Mouse (Mus musculus): Measurements from ENCODE around the gene Mink1. TPM values are rescaled to one million over a fixed set of nuclear protein-coding genes. Genes with fewer than 3 reads are reported as not detected.

Mink1 gene
- polyA plus RNA-seq, 1 experiment from 2014 or later: 12.1 TPM

DNA sequence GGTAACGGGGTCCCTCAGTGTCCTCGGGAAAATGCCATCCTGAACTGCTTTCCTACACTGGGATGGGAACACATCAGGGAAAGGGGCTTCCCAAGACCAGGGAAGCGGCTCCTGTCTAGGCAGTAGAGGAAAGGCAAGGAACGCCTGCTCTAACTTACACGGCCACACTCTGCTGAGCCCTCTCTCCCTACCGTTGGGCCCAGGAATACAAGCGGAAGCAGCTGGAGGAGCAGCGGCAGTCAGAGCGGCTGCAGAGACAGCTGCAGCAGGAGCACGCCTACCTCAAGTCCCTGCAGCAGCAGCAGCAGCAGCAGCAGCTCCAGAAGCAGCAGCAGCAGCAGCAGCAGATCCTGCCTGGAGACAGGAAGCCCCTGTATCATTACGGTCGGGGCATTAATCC, 44.0 kb downstream of the Mink1 start:
- Histone ChIP-seq H3K4me2 (ENCODE audit: low read length) (no peak overlapping the region), H3K4me1 (replicated peaks; ENCODE audit: insufficient read depth, low read length) (no peaks in the 10 kb centered on the region), H3K27me3 (ENCODE audit: insufficient read depth, low read length) (no peaks in the 10 kb centered on the region), H3K9ac (ENCODE audit: low read depth, low read length) (no peak overlapping the region), H3K9me3 (replicated peaks; ENCODE audit: low read length) (no peaks in the 10 kb centered on the region), H3K27ac (no peak overlapping the region), H3K4me3 (replicated peaks; ENCODE audit: low read depth, low read length) (no peak overlapping the region), H3K36me3 (ENCODE audit: insufficient read depth, low read length) (peaks cover 77% of the 10 kb centered on the region)
- no peak for TF ChIP-seq CTCF (IDR thresholded peaks at IDR 0.05; ENCODE audit: low read depth)
- DNase-seq (ENCODE audit: low spot score): no peak
- no peak for ATAC-seq (replicated peaks; ENCODE audit: low FRiP score, low read depth)
- 74% methylated on average over 12 of the region's 12 CpGs for WGBS

DNA sequence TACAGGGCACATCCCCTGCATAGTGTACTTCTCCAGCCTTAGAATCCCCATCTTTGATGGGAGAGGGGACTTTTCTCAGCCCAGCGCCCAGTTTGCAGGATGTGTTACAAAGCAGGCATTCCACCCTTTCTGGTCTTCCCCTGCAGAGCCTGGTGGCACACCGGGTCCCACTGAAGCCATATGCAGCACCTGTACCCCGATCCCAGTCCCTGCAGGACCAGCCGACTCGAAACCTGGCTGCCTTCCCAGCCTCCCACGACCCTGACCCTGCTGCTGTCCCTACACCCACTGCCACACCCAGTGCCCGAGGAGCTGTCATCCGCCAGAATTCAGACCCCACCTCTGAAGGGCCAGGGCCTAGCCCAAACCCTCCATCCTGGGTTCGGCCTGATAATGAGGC, 44.9 kb downstream of the Mink1 start:
- no peak overlapping the region for H3K9ac ChIP-seq (ENCODE audit: low read depth, low read length)
- no peaks in the 10 kb centered on the region for H3K4me1 ChIP-seq (replicated peaks; ENCODE audit: insufficient read depth, low read length)
- DNase-seq (ENCODE audit: low spot score) (no peak), ATAC-seq (replicated peaks; ENCODE audit: low FRiP score, low read depth) (no peak)
- no peak overlapping the region for H3K4me2 ChIP-seq (ENCODE audit: low read length)
- H3K36me3 ChIP-seq (ENCODE audit: insufficient read depth, low read length): peaks cover 77% of the 10 kb centered on the region
- no peak for TF ChIP-seq CTCF (IDR thresholded peaks at IDR 0.05; ENCODE audit: low read depth)
- H3K4me3 ChIP-seq (replicated peaks; ENCODE audit: low read depth, low read length): no peak overlapping the region
- no peaks in the 10 kb centered on the region for H3K9me3 ChIP-seq (replicated peaks; ENCODE audit: low read length)
- no peak overlapping the region for H3K27ac ChIP-seq
- WGBS: 92% methylated on average over 9 of the region's 9 CpGs
- no peaks in the 10 kb centered on the region for H3K27me3 ChIP-seq (ENCODE audit: insufficient read depth, low read length)

DNA sequence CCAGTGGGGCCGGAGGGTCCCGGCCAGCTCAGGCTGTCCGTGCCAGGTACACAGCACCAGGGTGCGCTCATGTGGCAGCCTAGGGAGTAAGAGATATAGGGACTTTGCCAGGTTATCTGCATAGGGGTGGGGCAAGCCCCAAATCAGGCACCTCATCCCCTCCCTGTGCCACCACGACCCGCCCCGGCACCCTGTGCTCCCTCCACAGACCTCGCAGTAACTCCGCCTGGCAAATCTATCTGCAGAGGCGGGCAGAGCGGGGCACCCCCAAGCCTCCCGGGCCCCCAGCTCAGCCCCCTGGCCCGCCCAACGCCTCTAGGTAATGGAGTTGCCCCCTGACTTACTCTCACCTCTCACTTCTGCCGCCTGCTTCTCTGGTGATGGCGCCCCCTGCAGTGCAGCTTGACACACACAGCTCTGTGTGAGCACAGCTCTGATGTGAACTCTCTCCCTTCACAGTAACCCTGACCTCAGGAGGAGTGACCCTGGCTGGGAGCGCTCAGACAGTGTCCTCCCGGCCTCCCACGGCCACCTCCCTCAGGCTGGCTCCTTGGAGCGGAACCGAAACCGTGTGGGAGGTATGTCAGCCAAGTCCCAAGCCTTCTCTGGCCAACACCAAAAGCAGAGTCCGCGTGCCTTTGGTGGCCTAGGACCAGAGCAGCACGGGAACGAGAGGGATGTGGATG, 45.8 kb downstream of the Mink1 start:
- no peak overlapping the region for H3K9ac ChIP-seq (ENCODE audit: low read depth, low read length)
- no peaks in the 10 kb centered on the region for H3K9me3 ChIP-seq (replicated peaks; ENCODE audit: low read length)
- 0 out of 2 replicates have a peak overlapping the region, but pooled peaks have one; percentile 19 for H3K27ac ChIP-seq
- H3K27me3 ChIP-seq (ENCODE audit: insufficient read depth, low read length): no peaks in the 10 kb centered on the region
- H3K4me2 ChIP-seq (ENCODE audit: low read length): no peak overlapping the region
- TF ChIP-seq CTCF (IDR thresholded peaks at IDR 0.05; ENCODE audit: low read depth): peak; percentile 62
- H3K4me3 ChIP-seq (replicated peaks; ENCODE audit: low read depth, low read length): no peak overlapping the region
- ATAC-seq (replicated peaks; ENCODE audit: low FRiP score, low read depth) (peak; percentile 77), DNase-seq (ENCODE audit: low spot score) (peak; percentile 75)
- H3K36me3 ChIP-seq (ENCODE audit: insufficient read depth, low read length): peaks cover 79% of the 10 kb centered on the region
- no peaks in the 10 kb centered on the region for H3K4me1 ChIP-seq (replicated peaks; ENCODE audit: insufficient read depth, low read length)
- 72% methylated on average over 26 of the region's 26 CpGs for WGBS

DNA sequence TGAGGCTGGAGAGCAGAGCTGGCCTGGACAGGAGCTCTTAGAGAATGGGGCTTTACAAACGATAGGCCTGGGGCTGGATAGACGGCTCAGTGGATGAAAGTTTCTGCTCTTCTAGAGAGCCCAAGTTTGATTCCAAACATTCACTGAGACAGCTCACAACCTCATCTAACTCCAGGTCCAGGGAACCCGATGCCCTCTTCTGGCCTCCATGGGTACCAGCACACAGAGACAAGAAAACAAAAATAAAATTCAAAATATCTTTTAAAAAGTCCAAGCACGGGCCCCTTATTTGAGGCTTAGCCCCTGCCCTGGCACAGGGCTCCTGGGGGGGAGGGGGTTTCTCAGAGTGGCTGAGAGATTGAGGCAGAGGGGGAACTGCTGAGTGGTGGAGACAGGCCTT, 48.1 kb downstream of the Mink1 start:
- no peak overlapping the region for H3K9ac ChIP-seq (ENCODE audit: low read depth, low read length)
- no peak overlapping the region for H3K4me3 ChIP-seq (replicated peaks; ENCODE audit: low read depth, low read length)
- TF ChIP-seq CTCF (IDR thresholded peaks at IDR 0.05; ENCODE audit: low read depth): peak; percentile 53
- H3K36me3 ChIP-seq (ENCODE audit: insufficient read depth, low read length): peaks cover 67% of the 10 kb centered on the region
- WGBS: 87% methylated on average over 4 of the region's 4 CpGs
- no peak overlapping the region for H3K4me2 ChIP-seq (ENCODE audit: low read length)
- H3K27me3 ChIP-seq (ENCODE audit: insufficient read depth, low read length): no peaks in the 10 kb centered on the region
- DNase-seq (ENCODE audit: low spot score): no peak
- no peak overlapping the region for H3K27ac ChIP-seq
- no peaks in the 10 kb centered on the region for H3K9me3 ChIP-seq (replicated peaks; ENCODE audit: low read length)
- ATAC-seq (replicated peaks; ENCODE audit: low FRiP score, low read depth): no peak
- peaks cover 12% of the 10 kb centered on the region; the same call in 1 of the 2 replicates for H3K4me1 ChIP-seq (replicated peaks; ENCODE audit: insufficient read depth, low read length)

DNA sequence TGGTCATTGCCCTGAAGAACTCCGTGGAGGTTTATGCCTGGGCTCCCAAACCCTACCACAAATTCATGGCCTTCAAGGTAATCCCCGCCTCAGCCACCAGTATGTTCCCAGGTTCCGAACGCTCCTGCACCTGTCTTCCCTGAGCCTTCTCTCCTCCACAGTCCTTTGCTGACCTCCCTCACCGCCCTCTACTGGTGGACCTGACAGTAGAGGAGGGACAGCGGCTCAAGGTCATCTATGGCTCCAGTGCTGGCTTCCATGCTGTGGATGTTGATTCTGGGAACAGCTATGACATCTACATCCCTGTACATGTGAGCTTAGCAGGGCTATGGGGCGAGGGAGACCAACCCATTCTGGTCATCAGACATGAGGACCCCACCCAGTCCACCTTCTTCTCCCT, 49.8 kb downstream of the Mink1 start:
- Histone ChIP-seq H3K4me3 (replicated peaks; ENCODE audit: low read depth, low read length) (no peak overlapping the region), H3K9me3 (replicated peaks; ENCODE audit: low read length) (no peaks in the 10 kb centered on the region), H3K27ac (no peak overlapping the region), H3K9ac (ENCODE audit: low read depth, low read length) (no peak overlapping the region), H3K4me1 (replicated peaks; ENCODE audit: insufficient read depth, low read length) (peaks cover 12% of the 10 kb centered on the region; the same call in 1 of the 2 replicates), H3K36me3 (ENCODE audit: insufficient read depth, low read length) (peaks cover 49% of the 10 kb centered on the region), H3K27me3 (ENCODE audit: insufficient read depth, low read length) (no peaks in the 10 kb centered on the region), H3K4me2 (ENCODE audit: low read length) (no peak overlapping the region)
- peak; percentile 54 for TF ChIP-seq CTCF (IDR thresholded peaks at IDR 0.05; ENCODE audit: low read depth)
- 84% methylated on average over 7 of the region's 7 CpGs for WGBS
- no peak for DNase-seq (ENCODE audit: low spot score)
- no peak for ATAC-seq (replicated peaks; ENCODE audit: low FRiP score, low read depth)

DNA sequence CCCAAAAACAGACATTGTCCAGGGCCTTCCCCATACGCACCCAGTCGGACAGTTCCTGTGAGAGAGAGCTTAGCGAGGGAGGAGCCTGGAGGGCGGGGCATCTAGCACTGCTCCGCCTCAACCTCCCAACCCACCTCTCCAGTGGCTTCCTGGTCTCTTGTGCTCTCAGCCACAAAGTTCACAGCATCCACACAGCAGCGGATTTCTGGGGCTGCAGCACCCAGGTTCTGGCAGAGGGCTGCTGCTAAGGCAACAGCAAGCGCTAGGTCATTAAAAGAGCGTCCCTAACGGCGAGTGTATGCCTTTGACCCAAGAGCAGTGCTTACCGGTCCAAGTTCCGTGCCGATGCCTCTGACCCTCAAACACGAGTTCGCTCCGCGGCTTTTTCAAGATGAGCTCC, 52.4 kb downstream of the Mink1 start:
- WGBS: 1% methylated on average over 17 of the region's 17 CpGs
- DNase-seq (ENCODE audit: low spot score): peak; percentile 95
- ATAC-seq (replicated peaks; ENCODE audit: low FRiP score, low read depth): peak; percentile 58; the same call in 1 of the 2 replicates
- H3K9me3 ChIP-seq (replicated peaks; ENCODE audit: low read length): no peaks in the 10 kb centered on the region
- H3K4me1 ChIP-seq (replicated peaks; ENCODE audit: insufficient read depth, low read length): peaks cover 12% of the 10 kb centered on the region; the same call in 1 of the 2 replicates
- peak overlapping the region; percentile 35 for H3K4me3 ChIP-seq (replicated peaks; ENCODE audit: low read depth, low read length)
- H3K27me3 ChIP-seq (ENCODE audit: insufficient read depth, low read length): no peaks in the 10 kb centered on the region
- H3K36me3 ChIP-seq (ENCODE audit: insufficient read depth, low read length): peaks cover 26% of the 10 kb centered on the region; the same call in 1 of the 2 replicates
- H3K4me2 ChIP-seq (ENCODE audit: low read length): peak overlapping the region; percentile 68
- TF ChIP-seq CTCF (IDR thresholded peaks at IDR 0.05; ENCODE audit: low read depth): 0 out of 2 replicates have a peak, but pooled peaks have one; percentile 20
- peak overlapping the region; percentile 55 for H3K9ac ChIP-seq (ENCODE audit: low read depth, low read length)
- H3K27ac ChIP-seq: peak overlapping the region; percentile 54; the same call in 1 of the 2 replicates

All from kidney, postnatal 0 days (tissue).